Mouse (Mus musculus): ENCODE data around the gene Tmem190.
A peak's percentile ranks its signal among the peaks of the same experiment; 100 is the strongest.
"Not testable (repeated sequence)": the region's sequence is repeated elsewhere in the genome, so short reads cannot be mapped to it uniquely, and the experiment has no call there.

Gene Tmem190

GRCm38 (mm10) chr7:4811842-4812302 is 29.1 kb downstream of the Tmem190 start:
- peak; percentile 5; the same call in 1 of the 2 replicates for ATAC-seq (ENCODE audit: insufficient number of reproducible peaks, low FRiP score, low TSS enrichment)

- ATAC-seq (ENCODE audit: insufficient number of reproducible peaks, low FRiP score, low TSS enrichment) = peak; percentile 99
Observed at GRCm38 (mm10) chr7:4812303-4813104, 29.8 kb downstream of the Tmem190 start, which contains the start of gene Ube2s. TSS of gene Ube2s (minus strand) at chr7:4812590.

- no peak for ATAC-seq (ENCODE audit: insufficient number of reproducible peaks, low FRiP score, low TSS enrichment)
Observed at GRCm38 (mm10) chr7:4813105-4813791, 30.5 kb downstream of the Tmem190 start.

- no peak for ATAC-seq (ENCODE audit: insufficient number of reproducible peaks, low FRiP score, low TSS enrichment)
Observed at GRCm38 (mm10) chr7:4816559-4816958, 33.8 kb downstream of the Tmem190 start.

- ATAC-seq (ENCODE audit: insufficient number of reproducible peaks, low FRiP score, low TSS enrichment) = not testable (repeated sequence)
Observed at GRCm38 (mm10) chr7:4820925-4821324, 38.2 kb downstream of the Tmem190 start.

GRCm38 (mm10) chr7:4821690-4822089 is 39.0 kb downstream of the Tmem190 start:
- no peak for ATAC-seq (ENCODE audit: insufficient number of reproducible peaks, low FRiP score, low TSS enrichment)

- ATAC-seq (ENCODE audit: insufficient number of reproducible peaks, low FRiP score, low TSS enrichment) = no peak
Observed at GRCm38 (mm10) chr7:4822162-4822907, 39.6 kb downstream of the Tmem190 start.

GRCm38 (mm10) chr7:4825365-4825764 is 42.6 kb downstream of the Tmem190 start:
- ATAC-seq (ENCODE audit: insufficient number of reproducible peaks, low FRiP score, low TSS enrichment) = no peak

- no peak for ATAC-seq (ENCODE audit: insufficient number of reproducible peaks, low FRiP score, low TSS enrichment)
Observed at GRCm38 (mm10) chr7:4830476-4830875, 47.7 kb downstream of the Tmem190 start.
